Mouse (Mus musculus) telencephalon, adult 2 months (tissue): ENCODE results near the gene Zfp1.

Experiments
- DNase-seq: peaks from one replicate; pipeline ENCODE4 v3.0.0-alpha.2; 2011; ENCODE audit warnings: low read depth, low spot score

The Zfp1 gene

GRCm38 (mm10) chr8:111713817-111714216 lies 70.6 kb downstream of the Zfp1 start:
- no peak for DNase-seq

- DNase-seq: no peak
These were observed 71.1 kb downstream of the Zfp1 start for GRCm38 (mm10) chr8:111714295-111714694.

- no peak for DNase-seq
These were observed 72.3 kb downstream of the Zfp1 start for GRCm38 (mm10) chr8:111715514-111715913.

DNA sequence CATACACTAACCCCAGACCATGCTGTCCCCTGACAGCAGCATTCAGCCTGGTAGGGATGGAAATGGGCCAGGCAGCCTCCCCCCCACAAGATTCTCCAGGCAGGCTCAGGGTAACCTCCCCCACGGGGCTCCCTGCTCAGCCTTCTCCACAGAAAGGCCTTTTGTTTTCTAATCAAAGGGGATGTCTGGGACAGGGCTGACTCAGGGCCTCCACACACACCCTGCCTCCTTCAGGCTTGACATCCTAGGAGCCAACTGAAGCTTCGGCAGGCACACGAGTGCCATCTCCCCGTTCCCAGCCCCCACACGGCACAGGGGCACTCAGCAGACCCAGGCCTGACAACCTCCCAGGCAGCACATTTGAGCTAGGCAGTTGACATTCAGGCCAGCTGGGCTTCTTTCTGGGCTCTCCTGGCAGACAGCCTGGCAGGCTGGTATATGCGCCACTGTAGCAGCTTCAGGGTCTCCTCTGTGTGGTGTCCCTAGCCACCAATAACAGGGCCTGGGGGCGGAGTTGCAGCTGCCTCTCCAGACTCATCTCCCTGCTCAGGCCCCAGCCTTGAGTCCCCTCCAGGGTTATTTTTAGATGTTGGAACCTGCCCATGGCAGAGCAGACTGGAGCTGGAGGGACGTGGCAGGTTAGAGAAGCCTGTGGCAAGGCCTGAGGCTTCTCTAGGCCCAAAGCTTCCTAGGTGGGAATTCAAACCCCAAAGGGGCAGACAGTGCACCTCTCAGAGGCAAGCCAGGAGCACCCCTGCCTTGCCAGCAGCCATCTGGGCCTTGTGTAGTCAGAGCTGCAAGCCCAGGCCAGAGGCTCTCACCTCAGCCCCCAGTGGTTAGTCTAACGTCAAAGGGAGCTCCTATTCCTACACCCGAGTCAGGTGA lies 73.6 kb downstream of the Zfp1 start:
- DNase-seq: peak; percentile 72

- DNase-seq: no peak
These were observed 74.2 kb downstream of the Zfp1 start for GRCm38 (mm10) chr8:111717488-111717792.

DNA sequence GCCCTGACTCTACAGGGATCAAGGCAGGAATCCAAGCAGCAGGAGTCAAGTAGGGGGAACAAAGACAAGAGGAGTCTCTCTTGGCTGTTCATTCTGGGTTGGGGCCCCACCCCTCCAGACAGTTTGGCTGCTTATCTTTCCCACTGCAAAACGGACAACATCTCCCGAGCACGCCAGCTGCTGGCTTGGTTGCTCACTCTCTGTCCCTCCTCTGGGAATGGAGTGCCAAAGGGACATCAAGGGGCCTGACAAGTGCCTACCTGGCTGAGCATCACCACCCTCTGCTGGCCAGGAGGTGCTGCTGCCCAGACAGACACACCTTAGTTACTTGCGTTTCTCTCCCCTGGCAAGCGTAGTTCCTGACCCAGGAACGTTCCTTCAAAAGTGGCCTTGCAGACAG lies 74.7 kb downstream of the Zfp1 start:
- DNase-seq: no peak

- no peak for DNase-seq
These were observed 75.7 kb downstream of the Zfp1 start for GRCm38 (mm10) chr8:111718937-111719336.

DNA sequence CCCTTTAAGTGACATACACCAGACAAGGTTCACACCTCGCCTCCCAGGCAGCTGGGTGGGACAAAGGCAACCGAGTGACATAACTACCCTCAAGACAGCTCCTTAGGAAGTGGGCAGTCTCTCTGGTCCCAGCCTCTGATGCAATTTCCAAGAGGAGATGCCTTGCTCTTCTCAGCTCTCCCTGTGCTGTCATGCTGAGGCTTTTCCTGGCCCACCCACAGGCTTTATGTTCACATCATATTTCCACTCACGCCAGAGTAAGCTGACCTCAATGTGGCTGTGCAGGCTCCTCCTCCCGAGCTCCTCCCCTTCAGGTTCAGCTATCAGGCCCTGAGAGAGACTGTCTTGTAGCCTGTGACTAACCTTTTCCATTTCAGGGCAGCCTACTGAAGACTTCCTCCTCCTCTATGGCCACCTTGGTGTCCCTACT lies 76.9 kb downstream of the Zfp1 start:
- no peak for DNase-seq
